Mouse (Mus musculus) naive thymus-derived CD4-positive, alpha-beta T cell, adult 2 months (primary cell): ENCODE data around the gene Pml.
A peak's percentile ranks its signal among the peaks of the same experiment; 100 is the strongest.

Experiments
- DNase-seq: peaks from one replicate; pipeline ENCODE4 v3.0.0-alpha.2; 2011; ENCODE audit warnings: low read depth

Gene Pml

GRCm38 (mm10) chr9:58234502-58235015 lies 15.0 kb downstream of the Pml start:
- DNase-seq, result no peak

- DNase-seq, result no peak
These were observed 17.2 kb downstream of the Pml start for GRCm38 (mm10) chr9:58232374-58232773.

GRCm38 (mm10) chr9:58231746-58232145 lies 17.8 kb downstream of the Pml start:
- DNase-seq, result no peak

- no peak for DNase-seq
These were observed 20.7 kb downstream of the Pml start for GRCm38 (mm10) chr9:58228777-58229466.

GRCm38 (mm10) chr9:58225915-58226913 lies 23.4 kb downstream of the Pml start:
- peak; percentile 83 for DNase-seq

GRCm38 (mm10) chr9:58224356-58224755 lies 25.2 kb downstream of the Pml start:
- DNase-seq, result no peak

GRCm38 (mm10) chr9:58220218-58220903 lies 29.2 kb downstream of the Pml start:
- DNase-seq, result peak; percentile 62

GRCm38 (mm10) chr9:58218539-58218938 lies 31.0 kb downstream of the Pml start:
- DNase-seq, result no peak

GRCm38 (mm10) chr9:58216402-58216801 lies 33.2 kb downstream of the Pml start:
- DNase-seq, result no peak

- no peak for DNase-seq
These were observed 34.9 kb downstream of the Pml start for GRCm38 (mm10) chr9:58214519-58215180.

GRCm38 (mm10) chr9:58213865-58214264 lies 35.7 kb downstream of the Pml start:
- DNase-seq, result no peak

GRCm38 (mm10) chr9:58213377-58213776 lies 36.2 kb downstream of the Pml start:
- no peak for DNase-seq

GRCm38 (mm10) chr9:58210304-58210627 lies 39.3 kb downstream of the Pml start:
- no peak for DNase-seq

- no peak for DNase-seq
These were observed 39.9 kb downstream of the Pml start for GRCm38 (mm10) chr9:58209462-58210303.

GRCm38 (mm10) chr9:58206013-58206412 lies 43.6 kb downstream of the Pml start:
- DNase-seq, result no peak

- peak; percentile 90 for DNase-seq
These were observed 45.1 kb downstream of the Pml start for GRCm38 (mm10) chr9:58204448-58205000.

- DNase-seq, result peak; percentile 83
These were observed 45.8 kb downstream of the Pml start, which contains the start of the genes Islr and Islr2 for GRCm38 (mm10) chr9:58203516-58204447. Gene Islr (minus strand): TSS chr9:58204306. Gene Islr2 (minus strand): TSS chr9:58204319.

GRCm38 (mm10) chr9:58202676-58203453 lies 46.7 kb downstream of the Pml start:
- DNase-seq, result no peak
